Mouse (Mus musculus) olfactory bulb, adult 2 months (tissue): ENCODE data around the gene Cbfb. TPM values are rescaled to one million over a fixed set of nuclear protein-coding genes. Genes with fewer than 3 reads are reported as not detected.
A peak's percentile ranks its signal among the peaks of the same experiment; 100 is the strongest.

Experiments
- H3K27ac ChIP-seq: fragments of 200-500 bp; 2 replicates; pipeline ENCODE4 v1.5.1; 2012; ENCODE audit warnings: low read depth, low read length; ENCODE audit not compliant: insufficient read depth
- H3K4me1 ChIP-seq: fragments of 200-500 bp; 2 replicates; pipeline ENCODE4 v1.6.1; 2012; ENCODE audit warnings: low read length; ENCODE audit not compliant: control insufficient read depth, insufficient read depth
- H3K4me3 ChIP-seq: fragments of 200-500 bp; 2 replicates; pipeline ENCODE4 v1.5.1; 2012; ENCODE audit warnings: mild to moderate bottlenecking, low read depth, low read length, moderate library complexity; ENCODE audit not compliant: insufficient read depth
- CTCF ChIP-seq: fragments of 200-500 bp; IDR thresholded peaks from 2 replicates; pipeline ENCODE4 v1.5.1; 2012; ENCODE audit warnings: low read depth, mild to moderate bottlenecking, low read length, moderate library complexity; ENCODE audit not compliant: insufficient read depth
- POLR2A ChIP-seq: fragments of 200-500 bp; IDR thresholded peaks from 2 replicates; pipeline ENCODE4 v1.6.1; 2012; ENCODE audit warnings: mild to moderate bottlenecking, low read depth, low read length, moderate library complexity; ENCODE audit not compliant: insufficient read depth
- WGBS: fragments of 180-500 bp; shearing (Covaris S2); methylation state at CpG from one replicate; pipeline ENCODE4 v1.1.7; 2018; 5-methylcytosine and 5-hydroxymethylcytosine counted together
- polyA plus RNA-seq: library from polyadenylated mRNA; stranded (reverse); fragments of >200 nt; gene quantifications from 2 replicates; pipeline ENCODE4 v1.2.4, GENCODE M21; 2012; ENCODE audit warnings: low replicate concordance; ENCODE audit not compliant: missing spikeins, insufficient read depth, insufficient read length

Cbfb gene
- polyA plus RNA-seq, 1 experiment = not detected

GRCm38 (mm10) chr8:105155091-105155745 lies 15.3 kb upstream of the Cbfb start:
- Histone ChIP-seq H3K27ac (no peak overlapping the region), H3K4me3 (no peak overlapping the region), H3K4me1 (peaks cover 8% of the 10 kb centered on the region)
- WGBS = 63% methylated on average over 6 of the region's 6 CpGs
- TF ChIP-seq POLR2A = no peak
- no peak for TF ChIP-seq CTCF

- WGBS = 67% methylated on average over 10 of the region's 10 CpGs
- H3K27ac ChIP-seq = no peak overlapping the region
- TF ChIP-seq POLR2A = no peak
- TF ChIP-seq CTCF = 0 out of 2 replicates have a peak, but pooled peaks have one; percentile 28
- H3K4me3 ChIP-seq = no peak overlapping the region
- peaks cover 7% of the 10 kb centered on the region for H3K4me1 ChIP-seq
Observed at GRCm38 (mm10) chr8:105157555-105157954, 12.9 kb upstream of the Cbfb start.

GRCm38 (mm10) chr8:105158084-105158483 lies 12.4 kb upstream of the Cbfb start:
- Histone ChIP-seq H3K4me3 (no peak overlapping the region), H3K4me1 (peaks cover 2% of the 10 kb centered on the region), H3K27ac (no peak overlapping the region)
- WGBS = 75% methylated on average over 3 of the region's 3 CpGs
- no peak for TF ChIP-seq CTCF
- TF ChIP-seq POLR2A = no peak

- WGBS = 16% methylated on average over 3 of the region's 3 CpGs
- TF ChIP-seq POLR2A (no peak), CTCF (no peak)
- no peak overlapping the region for H3K4me3 ChIP-seq
Observed at GRCm38 (mm10) chr8:105161121-105161652, 9.3 kb upstream of the Cbfb start.

GRCm38 (mm10) chr8:105164272-105164902 lies 6.1 kb upstream of the Cbfb start:
- peaks cover 13% of the 10 kb centered on the region for H3K4me1 ChIP-seq
- no peak overlapping the region for H3K4me3 ChIP-seq
- TF ChIP-seq CTCF = no peak
- TF ChIP-seq POLR2A = no peak
- 33% methylated on average over 6 of the region's 6 CpGs for WGBS
- 0 out of 2 replicates have a peak overlapping the region, but pooled peaks have one; percentile 4 for H3K27ac ChIP-seq

More at GRCm38 (mm10) chr8:105161121-105161652, 9.3 kb upstream of the Cbfb start:
- H3K27ac ChIP-seq = no peak overlapping the region
- peaks cover 13% of the 10 kb centered on the region for H3K4me1 ChIP-seq

GRCm38 (mm10) chr8:105165191-105165590 lies 5.3 kb upstream of the Cbfb start:
- Histone ChIP-seq H3K4me3 (no peak overlapping the region), H3K27ac (peak overlapping the region; percentile 58), H3K4me1 (peaks cover 13% of the 10 kb centered on the region)
- no peak for TF ChIP-seq CTCF
- no peak for TF ChIP-seq POLR2A
- 76% methylated on average over 2 of the region's 2 CpGs for WGBS

GRCm38 (mm10) chr8:105167116-105167515 lies 3.4 kb upstream of the Cbfb start:
- 86% methylated on average over 2 of the region's 2 CpGs for WGBS
- TF ChIP-seq CTCF = no peak
- TF ChIP-seq POLR2A = no peak
- H3K27ac ChIP-seq = no peak overlapping the region
- no peak overlapping the region for H3K4me3 ChIP-seq
- H3K4me1 ChIP-seq = peaks cover 13% of the 10 kb centered on the region

GRCm38 (mm10) chr8:105169582-105169981 lies 892 bp upstream of the Cbfb start:
- TF ChIP-seq CTCF (no peak), POLR2A (no peak)
- 51% methylated on average over 3 of the region's 3 CpGs for WGBS
- Histone ChIP-seq H3K27ac (no peak overlapping the region), H3K4me3 (no peak overlapping the region), H3K4me1 (peaks cover 4% of the 10 kb centered on the region; the same call in 1 of the 2 replicates)

- WGBS = 4% methylated on average over 5 of the region's 5 CpGs
- H3K4me3 ChIP-seq = peak overlapping the region; percentile 64
- TF ChIP-seq CTCF (no peak), POLR2A (no peak)
- H3K27ac ChIP-seq = 0 out of 2 replicates have a peak overlapping the region, but pooled peaks have one; percentile 23
- no peaks in the 10 kb centered on the region; the same call in 1 of the 2 replicates for H3K4me1 ChIP-seq
Observed at GRCm38 (mm10) chr8:105170041-105170380, 463 bp upstream of the Cbfb start.
